In the genomic region with DNA sequence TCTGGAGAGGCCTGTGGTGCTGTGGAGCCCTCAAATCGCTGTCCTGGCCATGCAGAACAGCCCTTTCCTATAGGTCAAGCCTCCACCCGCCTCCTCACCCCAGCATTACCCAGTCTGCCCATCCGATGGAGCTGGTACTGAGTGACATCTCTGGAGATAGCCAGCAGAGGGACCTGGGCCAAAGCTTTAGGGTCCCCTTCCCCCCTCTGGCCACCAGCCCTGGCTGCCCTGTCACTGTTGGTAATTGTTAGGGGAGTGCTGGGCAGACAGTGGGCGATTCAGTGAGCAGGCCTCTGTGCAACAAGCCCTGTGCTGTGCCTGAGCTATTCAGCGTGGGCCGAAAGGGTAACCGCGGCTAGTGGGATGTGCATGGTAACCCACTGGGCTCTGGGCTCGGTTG, we compare ENCODE assay signal across 14 mouse cellular contexts. TPM values are rescaled to one million over a fixed set of nuclear protein-coding genes. Genes with fewer than 3 reads are reported as not detected.
A peak's percentile ranks its signal among the peaks of the same experiment; 100 is the strongest.
DNase-seq lines count a peak whose midpoint lies in the region; ATAC-seq and TF ChIP-seq lines count a peak whose summit lies in the region.
"Had no signal": no experiment of that assay in that cellular context is flagged by ENCODE, and none has a peak within 500 bp of the region (broad histone marks: within the 10 kb centered on the region; RNA-seq: fewer than 3 reads in every experiment).

No protein-coding gene starts in this region.

- WGBS in midbrain, postnatal 0 days: 77% methylated on average over 9 of the region's 9 CpGs
- 85% methylated on average over 9 of the region's 9 CpGs for WGBS in midbrain, embryonic 16.5 days
- 82% methylated on average over 9 of the region's 9 CpGs for WGBS in lung, postnatal 0 days

- no peaks in the 10 kb centered on the region for H3K27me3 ChIP-seq in midbrain, postnatal 0 days (ENCODE audit: insufficient read depth, low read length)
- no peaks in the 10 kb centered on the region for H3K27me3 ChIP-seq in midbrain, embryonic 16.5 days (ENCODE audit: control insufficient read depth, insufficient read depth, low read depth, low read length)
- no peaks in the 10 kb centered on the region for H3K27me3 ChIP-seq in lung, postnatal 0 days (replicated peaks; ENCODE audit: insufficient read depth, low read length)
- H3K27me3 ChIP-seq: embryonic facial prominence, embryonic 12.5 days; heart, embryonic 15.5 days; limb, embryonic 12.5 days; Patski had no signal

- no peaks in the 10 kb centered on the region for H3K9me3 ChIP-seq in midbrain, postnatal 0 days (ENCODE audit: low read length)
- H3K9me3 ChIP-seq in midbrain, embryonic 16.5 days (replicated peaks; ENCODE audit: control insufficient read depth, low read length, poor library complexity, severe bottlenecking): no peaks in the 10 kb centered on the region
- no peaks in the 10 kb centered on the region for H3K9me3 ChIP-seq in lung, postnatal 0 days (ENCODE audit: low read length)
- H3K9me3 ChIP-seq: embryonic facial prominence, embryonic 12.5 days; heart, embryonic 15.5 days; limb, embryonic 12.5 days had no signal

- H3K36me3 ChIP-seq in midbrain, postnatal 0 days (ENCODE audit: insufficient read depth, low read length): no peaks in the 10 kb centered on the region
- H3K36me3 ChIP-seq in midbrain, embryonic 16.5 days (ENCODE audit: control insufficient read depth, insufficient read depth, low read length): no peaks in the 10 kb centered on the region
- no peaks in the 10 kb centered on the region for H3K36me3 ChIP-seq in lung, postnatal 0 days (ENCODE audit: insufficient read depth, low read length)
- H3K36me3 ChIP-seq: embryonic facial prominence, embryonic 12.5 days; heart, embryonic 15.5 days; limb, embryonic 12.5 days had no signal

- H3K27ac ChIP-seq in midbrain, postnatal 0 days (ENCODE audit: low read depth, low read length): no peak overlapping the region
- H3K27ac ChIP-seq in midbrain, embryonic 16.5 days (ENCODE audit: low read length): no peak overlapping the region
- H3K27ac ChIP-seq in cortical plate, adult 2 months (ENCODE audit: insufficient read depth, low read length): peak overlapping the region; percentile 92
- no peak overlapping the region for H3K27ac ChIP-seq in lung, postnatal 0 days (ENCODE audit: low read length)
- H3K27ac ChIP-seq: embryonic facial prominence, embryonic 12.5 days; heart, embryonic 15.5 days; limb, embryonic 12.5 days; stomach, postnatal 0 days had no signal

- no peak for TF ChIP-seq EP300 in lung, postnatal 0 days (IDR thresholded peaks at IDR 0.05)

- no peaks in the 10 kb centered on the region for H3K4me1 ChIP-seq in midbrain, postnatal 0 days (ENCODE audit: insufficient read depth, low read length)
- H3K4me1 ChIP-seq in midbrain, embryonic 16.5 days (ENCODE audit: control insufficient read depth, insufficient read depth, low read length): no peaks in the 10 kb centered on the region
- H3K4me1 ChIP-seq in cortical plate, adult 2 months (ENCODE audit: control insufficient read depth, insufficient read depth, low read length): no peaks in the 10 kb centered on the region
- H3K4me1 ChIP-seq in lung, postnatal 0 days (ENCODE audit: insufficient read depth, low read depth, low read length): no peaks in the 10 kb centered on the region
- H3K4me1 ChIP-seq: embryonic facial prominence, embryonic 12.5 days; heart, embryonic 15.5 days; limb, embryonic 12.5 days had no signal

- H3K4me3 ChIP-seq in midbrain, postnatal 0 days (ENCODE audit: low read depth, low read length): no peak overlapping the region
- H3K4me3 ChIP-seq in midbrain, embryonic 16.5 days (ENCODE audit: low read depth, low read length): no peak overlapping the region
- H3K4me3 ChIP-seq in cortical plate, adult 2 months (ENCODE audit: insufficient read depth, low read length): no peak overlapping the region
- no peak overlapping the region for H3K4me3 ChIP-seq in lung, postnatal 0 days (ENCODE audit: low read depth, low read length)
- H3K4me3 ChIP-seq: embryonic facial prominence, embryonic 12.5 days; heart, embryonic 15.5 days; limb, embryonic 12.5 days had no signal

- no peak; the same call in 1 of the 2 replicates for TF ChIP-seq CTCF in midbrain, postnatal 0 days (IDR thresholded peaks at IDR 0.05)
- TF ChIP-seq CTCF in cortical plate, adult 2 months (IDR thresholded peaks at IDR 0.05; ENCODE audit: extremely low read depth, insufficient read depth, low read length): no peak
- TF ChIP-seq CTCF in lung, postnatal 0 days (IDR thresholded peaks at IDR 0.05): no peak

- no peak overlapping the region for H3K4me2 ChIP-seq in midbrain, postnatal 0 days (ENCODE audit: low read depth, low read length, poor library complexity, severe bottlenecking)
- H3K4me2 ChIP-seq in midbrain, embryonic 16.5 days (ENCODE audit: low read length): no peak overlapping the region
- no peak overlapping the region for H3K4me2 ChIP-seq in lung, postnatal 0 days (replicated peaks; ENCODE audit: low read depth, low read length)
- H3K4me2 ChIP-seq: embryonic facial prominence, embryonic 12.5 days; heart, embryonic 15.5 days; limb, embryonic 12.5 days had no signal

- DNase-seq in midbrain, postnatal 0 days (ENCODE audit: low spot score): peak; percentile 57
- DNase-seq in layer of hippocampus, postnatal 10 days (ENCODE audit: low spot score in 2 of 2): peak; percentile 42 to 61
- peak; percentile 12 for DNase-seq in right cerebral cortex, postnatal 4 days
- no peak for DNase-seq in lung, postnatal 0 days (ENCODE audit: low spot score)
- no peak for DNase-seq in gastrocnemius, adult 8-10 months (ENCODE audit: low spot score in 2 of 2)
- DNase-seq: gastrocnemius, postnatal 25 days had no signal

- TF ChIP-seq POLR2A in cortical plate, adult 2 months (IDR thresholded peaks at IDR 0.05; ENCODE audit: extremely low read depth, insufficient read depth, low read length): no peak; the same call in 1 of the 2 replicates

- no peak overlapping the region for H3K9ac ChIP-seq in midbrain, postnatal 0 days (replicated peaks; ENCODE audit: low read length, poor library complexity, severe bottlenecking)
- H3K9ac ChIP-seq in midbrain, embryonic 16.5 days (ENCODE audit: low read depth, low read length): no peak overlapping the region
- H3K9ac ChIP-seq in lung, postnatal 0 days (replicated peaks; ENCODE audit: low read depth): no peak overlapping the region
- H3K9ac ChIP-seq: embryonic facial prominence, embryonic 12.5 days; heart, embryonic 15.5 days; limb, embryonic 12.5 days had no signal

- ATAC-seq in midbrain, postnatal 0 days (ENCODE audit: low FRiP score): peak; percentile 56; the same call in 1 of the 2 replicates
- ATAC-seq in midbrain, embryonic 16.5 days: no peak
- ATAC-seq in lung, postnatal 0 days: no peak
- ATAC-seq: Patski had no signal

RNA-seq across cellular contexts. Expression of a gene that starts 15.5 kb away (rescaled TPM):
- not detected in 2 replicates for total RNA-seq in midbrain, postnatal 0 days (2014; rRNA removed)
- polyA plus RNA-seq in midbrain, postnatal 0 days (2015; fragmentation: Nextera tagmentation; extraction: Ambion mirVana): 0.43 and 0.56 TPM in 2 replicates
- 0.21 and 0.27 TPM in 2 replicates for polyA plus RNA-seq in midbrain, embryonic 16.5 days (2015; fragmentation: Nextera tagmentation; extraction: Ambion mirVana)
- polyA plus RNA-seq in cortical plate, adult 2 months (2012; rRNA removed): 0.25 and 0.38 TPM in 2 replicates
- under 1 TPM; 0.58 to 0.87 TPM for total RNA-seq in layer of hippocampus, postnatal 10 days (2021)
- polyA plus RNA-seq in lung, postnatal 0 days (2015; fragmentation: Nextera tagmentation; extraction: Ambion mirVana): 5.2 and 5.5 TPM in 2 replicates
- total RNA-seq in gastrocnemius, adult 8-10 months (2022): 1 to 10 TPM in 1 of 4 experiments, under 1 TPM in 3; 0.29 to 1.6 (median 0.76) TPM

RNA-seq across cellular contexts. Expression of a gene that starts 40.1 kb away (rescaled TPM):
- total RNA-seq in midbrain, postnatal 0 days (2014; rRNA removed): 0.42 and 1.8 TPM in 2 replicates
- polyA plus RNA-seq in midbrain, postnatal 0 days (2015; fragmentation: Nextera tagmentation; extraction: Ambion mirVana): 0.79 and 0.81 TPM in 2 replicates
- 0.28 TPM in 1 of 2 replicates, not detected in the other for polyA plus RNA-seq in midbrain, embryonic 16.5 days (2015; fragmentation: Nextera tagmentation; extraction: Ambion mirVana)
- polyA plus RNA-seq in cortical plate, adult 2 months (2012; rRNA removed): 53.4 and 67.1 TPM in 2 replicates
- 1 to 10 TPM; 5.3 to 5.8 TPM for total RNA-seq in layer of hippocampus, postnatal 10 days (2021)
- polyA plus RNA-seq in lung, postnatal 0 days (2015; fragmentation: Nextera tagmentation; extraction: Ambion mirVana): 0.05 and 0.12 TPM in 2 replicates
- under 1 TPM; 0.17 to 0.58 (median 0.29) TPM for total RNA-seq in gastrocnemius, adult 8-10 months (2022)
- total RNA-seq: megakaryocyte, adult 5-6 weeks had no signal
- polyA plus RNA-seq: heart, embryonic 15.5 days; limb, embryonic 12.5 days had no signal

RNA-seq across cellular contexts. Expression of a gene that starts 53.5 kb away (rescaled TPM):
- 17.2 and 19.2 TPM in 2 replicates for total RNA-seq in midbrain, postnatal 0 days (2014; rRNA removed)
- 10.3 and 10.5 TPM in 2 replicates for polyA plus RNA-seq in midbrain, postnatal 0 days (2015; fragmentation: Nextera tagmentation; extraction: Ambion mirVana)
- polyA plus RNA-seq in midbrain, embryonic 16.5 days (2015; fragmentation: Nextera tagmentation; extraction: Ambion mirVana): 20.3 and 23.0 TPM in 2 replicates
- polyA plus RNA-seq in cortical plate, adult 2 months (2012; rRNA removed): 15.2 TPM in 2 replicates
- total RNA-seq in layer of hippocampus, postnatal 10 days (2021): 10 to 100 TPM; 18.1 TPM
- polyA plus RNA-seq in lung, postnatal 0 days (2015; fragmentation: Nextera tagmentation; extraction: Ambion mirVana): 10.5 and 13.4 TPM in 2 replicates
- total RNA-seq in gastrocnemius, adult 8-10 months (2022): 1 to 10 TPM; 4.1 to 4.7 (median 4.2) TPM

Comparison
In these comparisons a context has a peak if more than half of its experiments do, and no peak if none do; other contexts are left out.
1. DNase-seq: peak in midbrain, postnatal 0 days (single experiment), layer of hippocampus, postnatal 10 days (2 of 2) and right cerebral cortex, postnatal 4 days (single experiment); none in lung, postnatal 0 days (single experiment) and gastrocnemius, adult 8-10 months (0 of 2).
2. RNA of a gene that starts 40.1 kb away (polyA plus RNA-seq): 53.4 to 67.1 TPM in cortical plate, adult 2 months; 0.79 to 0.81 TPM in midbrain, postnatal 0 days, 0.28 TPM in midbrain, embryonic 16.5 days and 0.05 to 0.12 TPM in lung, postnatal 0 days; every median in the first group is over 10 times any median in the second.